8 mouse cellular contexts compared by ENCODE assay signal in genomic region chr2:25355419-25356066, GRCm38 (mm10). TPM values are rescaled to one million over a fixed set of nuclear protein-coding genes. Genes with fewer than 3 reads are reported as not detected.
DNase-seq lines count a peak whose midpoint lies in the region; ATAC-seq and TF ChIP-seq lines count a peak whose summit lies in the region.

No protein-coding gene starts in this region.

- peak overlapping the region; percentile 64 for H3K9ac ChIP-seq in forebrain, embryonic 14.5 days (ENCODE audit: low read length)
- peak overlapping the region; percentile 53 for H3K9ac ChIP-seq in liver, embryonic 14.5 days (replicated peaks)

- H3K4me2 ChIP-seq in forebrain, embryonic 14.5 days (ENCODE audit: low read length): peak overlapping the region; percentile 94
- peak overlapping the region; percentile 82 for H3K4me2 ChIP-seq in liver, embryonic 14.5 days (ENCODE audit: low read depth)

- peaks cover 2% of the 10 kb centered on the region for H3K79me3 ChIP-seq in C2C12 (ENCODE audit: low read depth)

- no peak for ATAC-seq in forebrain, embryonic 14.5 days
- ATAC-seq in liver, embryonic 14.5 days (ENCODE audit: insufficient read depth): no peak

- no peak for TF ChIP-seq EP300 in liver, embryonic 14.5 days (IDR thresholded peaks at IDR 0.05; ENCODE audit: low read depth)

- peaks cover 47% of the 10 kb centered on the region for H3K36me3 ChIP-seq in C2C12 (ENCODE audit: control insufficient read depth, insufficient read depth)
- H3K36me3 ChIP-seq in forebrain, embryonic 14.5 days (ENCODE audit: control insufficient read depth, insufficient read depth, low read length): peaks cover 31% of the 10 kb centered on the region
- peaks cover 7% of the 10 kb centered on the region for H3K36me3 ChIP-seq in liver, embryonic 14.5 days (replicated peaks; ENCODE audit: control insufficient read depth, insufficient read depth, low read depth)

- no peak for TF ChIP-seq CTCF in gastrocnemius, adult 2 months (IDR thresholded peaks at IDR 0.05)
- no peak for TF ChIP-seq CTCF in C2C12 (IDR thresholded peaks at IDR 0.05; ENCODE audit: control insufficient read depth, insufficient read depth, insufficient read length)
- TF ChIP-seq CTCF in liver, embryonic 14.5 days (IDR thresholded peaks at IDR 0.05; ENCODE audit: low read depth): no peak

- 39% methylated on average over 18 of the region's 18 CpGs for WGBS in forebrain, embryonic 14.5 days
- WGBS in liver, embryonic 14.5 days (ENCODE audit: insufficient replicate concordance): 33% methylated on average over 18 of the region's 18 CpGs

- peaks cover 9% of the 10 kb centered on the region for H3K4me1 ChIP-seq in forebrain, embryonic 14.5 days (ENCODE audit: control insufficient read depth, insufficient read depth, low read length)
- peaks cover 8 to 16% of the 10 kb centered on the region in 2 experiments; a peak in 3 of 4 replicates for H3K4me1 ChIP-seq in liver, embryonic 14.5 days (replicated peaks; ENCODE audit: control insufficient read depth in 2 of 2, insufficient read depth in 2 of 2, low read length in 1 of 2)

- H3K4me3 ChIP-seq in gastrocnemius, adult 2 months: peak overlapping the region; percentile 86
- peak overlapping the region; percentile 44 for H3K4me3 ChIP-seq in C2C12 (ENCODE audit: insufficient read depth, poor library complexity, severe bottlenecking)
- H3K4me3 ChIP-seq in forebrain, embryonic 14.5 days (ENCODE audit: low read depth, low read length): peak overlapping the region; percentile 52
- H3K4me3 ChIP-seq in liver, embryonic 14.5 days (ENCODE audit: insufficient read depth in 1 of 2, low read depth in 2 of 2, low read length in 2 of 2): peak overlapping the region; percentile 56 to 88

- no peaks in the 10 kb centered on the region for H3K27me3 ChIP-seq in C2C12 (ENCODE audit: control insufficient read depth, insufficient read depth, insufficient read length)
- no peaks in the 10 kb centered on the region for H3K27me3 ChIP-seq in forebrain, embryonic 14.5 days (replicated peaks; ENCODE audit: control insufficient read depth, insufficient read depth, low read length)
- H3K27me3 ChIP-seq in liver, embryonic 14.5 days (ENCODE audit: control insufficient read depth, insufficient read depth, low read length): no peaks in the 10 kb centered on the region

- intact Hi-C loops in gastrocnemius, adult 2 months (cut with DNase I): no loop called here
- intact Hi-C loops in gastrocnemius, postnatal 14 days (cut with DNase I; ENCODE audit: low total_unique reads): no loop called here

- peak overlapping the region; percentile 64; the same call in 1 of the 2 replicates for H3K27ac ChIP-seq in gastrocnemius, adult 2 months
- H3K27ac ChIP-seq in forebrain, embryonic 14.5 days (ENCODE audit: low read depth, low read length): no peak overlapping the region
- H3K27ac ChIP-seq in liver, embryonic 14.5 days: no peak overlapping the region

- peak overlapping the region; percentile 82 for H3ac ChIP-seq in C2C12 (ENCODE audit: control insufficient read depth, insufficient read length, low read depth)

- H3K79me2 ChIP-seq in C2C12 (ENCODE audit: control insufficient read depth, insufficient read depth): peaks cover 20% of the 10 kb centered on the region

- no peaks in the 10 kb centered on the region for H3K9me3 ChIP-seq in forebrain, embryonic 14.5 days (replicated peaks; ENCODE audit: control insufficient read depth, low read length)
- no peaks in the 10 kb centered on the region for H3K9me3 ChIP-seq in liver, embryonic 14.5 days (ENCODE audit: control insufficient read depth, low read length)

- DNase-seq in gastrocnemius, adult 2 months: no peak
- DNase-seq in gastrocnemius, adult 18-20 months (ENCODE audit: low spot score): no peak
- no peak for DNase-seq in forebrain, embryonic 14.5 days (ENCODE audit: low spot score)
- no peak for DNase-seq in liver, embryonic 14.5 days (ENCODE audit: low read depth in 3 of 3, low spot score in 3 of 3)
- no peak for DNase-seq in ovary, postnatal 36 days (ENCODE audit: low spot score)
- no peak for DNase-seq in embryo, embryonic 10.5 days (ENCODE audit: low spot score)
- DNase-seq in gastrocnemius, postnatal 14 days: no peak

TF ChIP-seq in C2C12, 6 proteins besides CTCF, POLR2A, EP300 and RAD21:
- TF ChIP-seq FOSL1 (IDR thresholded peaks at IDR 0.05; ENCODE audit: insufficient read depth, low read length, poor library complexity, severe bottlenecking) (no peak), MYOD1 (IDR thresholded peaks at IDR 0.05; ENCODE audit: control insufficient read depth, insufficient read length, low read depth) (no peak), USF1 (IDR thresholded peaks at IDR 0.05; ENCODE audit: low read depth) (no peak), MAX (IDR thresholded peaks at IDR 0.05) (no peak), MYOG (IDR thresholded peaks at IDR 0.05; ENCODE audit: control insufficient read depth, extremely low read depth, insufficient read length) (no peak), CEBPB (IDR thresholded peaks at IDR 0.05; ENCODE audit: low read depth) (no peak)

RNA-seq across cellular contexts. Expression of gene Dpp7, which starts 0.6 kb away (rescaled TPM):
- total RNA-seq in gastrocnemius, adult 2 months (2021): 10 to 100 TPM; 14.0 to 16.5 TPM
- total RNA-seq in gastrocnemius, adult 18-20 months (2021): 10 to 100 TPM; 15.2 to 17.9 TPM
- 22.4 TPM for polyA plus RNA-seq in C2C12 (2012; fragmentation: generic; extraction: Trizol)
- 21.3 and 21.4 TPM in 2 replicates for polyA plus RNA-seq in forebrain, embryonic 14.5 days (2014; fragmentation: Nextera tagmentation; extraction: Ambion mirVana)
- polyA plus RNA-seq in liver, embryonic 14.5 days (2012; rRNA removed): 9.3 and 10.6 TPM in 2 replicates
- 9.4 and 12.8 TPM in 2 replicates for polyA plus RNA-seq in liver, embryonic 14.5 days (2014; fragmentation: Nextera tagmentation; extraction: Ambion mirVana)
- 1 to 10 TPM; 6.0 to 6.6 TPM for total RNA-seq in gastrocnemius, postnatal 14 days (2021)

RNA-seq across cellular contexts. Expression of gene Uap1l1, which starts 9.9 kb away (rescaled TPM):
- total RNA-seq in gastrocnemius, adult 2 months (2021): 1 to 10 TPM; 4.3 to 5.4 TPM
- total RNA-seq in gastrocnemius, adult 18-20 months (2021): 1 to 10 TPM; 3.8 to 5.7 TPM
- 96.6 TPM for polyA plus RNA-seq in C2C12 (2012; fragmentation: generic; extraction: Trizol)
- 5.8 and 7.8 TPM in 2 replicates for polyA plus RNA-seq in forebrain, embryonic 14.5 days (2014; fragmentation: Nextera tagmentation; extraction: Ambion mirVana)
- polyA plus RNA-seq in liver, embryonic 14.5 days (2012; rRNA removed): 2.9 and 3.8 TPM in 2 replicates
- 9.3 and 14.1 TPM in 2 replicates for polyA plus RNA-seq in liver, embryonic 14.5 days (2014; fragmentation: Nextera tagmentation; extraction: Ambion mirVana)
- total RNA-seq in gastrocnemius, postnatal 14 days (2021): 1 to 10 TPM; 5.2 to 5.8 TPM

RNA-seq across cellular contexts. Expression of gene Sapcd2, which starts 16.6 kb away (rescaled TPM):
- total RNA-seq in gastrocnemius, adult 2 months (2021): not detected
- not detected for total RNA-seq in gastrocnemius, adult 18-20 months (2021)
- 25.8 TPM for polyA plus RNA-seq in C2C12 (2012; fragmentation: generic; extraction: Trizol)
- polyA plus RNA-seq in forebrain, embryonic 14.5 days (2014; fragmentation: Nextera tagmentation; extraction: Ambion mirVana): 27.8 and 28.9 TPM in 2 replicates
- polyA plus RNA-seq in liver, embryonic 14.5 days (2012; rRNA removed): 20.1 and 21.5 TPM in 2 replicates
- 17.9 and 20.5 TPM in 2 replicates for polyA plus RNA-seq in liver, embryonic 14.5 days (2014; fragmentation: Nextera tagmentation; extraction: Ambion mirVana)
- 1 to 10 TPM; 1.2 to 1.6 TPM for total RNA-seq in gastrocnemius, postnatal 14 days (2021)

RNA-seq across cellular contexts. Expression of gene Man1b1, which starts 23.4 kb away (rescaled TPM):
- 10 to 100 TPM; 12.9 to 16.0 TPM for total RNA-seq in gastrocnemius, adult 2 months (2021)
- 10 to 100 TPM; 14.0 to 15.2 TPM for total RNA-seq in gastrocnemius, adult 18-20 months (2021)
- polyA plus RNA-seq in C2C12 (2012; fragmentation: generic; extraction: Trizol): 38.0 TPM
- 69.5 and 87.7 TPM in 2 replicates for polyA plus RNA-seq in forebrain, embryonic 14.5 days (2014; fragmentation: Nextera tagmentation; extraction: Ambion mirVana)
- polyA plus RNA-seq in liver, embryonic 14.5 days (2012; rRNA removed): 5.3 and 6.6 TPM in 2 replicates
- 25.4 and 28.2 TPM in 2 replicates for polyA plus RNA-seq in liver, embryonic 14.5 days (2014; fragmentation: Nextera tagmentation; extraction: Ambion mirVana)
- 10 to 100 TPM; 16.7 to 17.0 TPM for total RNA-seq in gastrocnemius, postnatal 14 days (2021)

RNA-seq across cellular contexts. Expression of gene Grin1, which starts 36.6 kb away (rescaled TPM):
- not detected for total RNA-seq in gastrocnemius, adult 2 months (2021)
- total RNA-seq in gastrocnemius, adult 18-20 months (2021): not detected
- 0.02 TPM for polyA plus RNA-seq in C2C12 (2012; fragmentation: generic; extraction: Trizol)
- polyA plus RNA-seq in forebrain, embryonic 14.5 days (2014; fragmentation: Nextera tagmentation; extraction: Ambion mirVana): 17.0 and 21.1 TPM in 2 replicates
- polyA plus RNA-seq in liver, embryonic 14.5 days (2012; rRNA removed): 0.02 and 0.05 TPM in 2 replicates
- 0.06 and 0.14 TPM in 2 replicates for polyA plus RNA-seq in liver, embryonic 14.5 days (2014; fragmentation: Nextera tagmentation; extraction: Ambion mirVana)
- total RNA-seq in gastrocnemius, postnatal 14 days (2021): under 1 TPM in 1 of 2 experiments, not detected in 1; 0.22 TPM
